9 mouse cellular contexts compared by ENCODE assay signal in the genomic region with DNA sequence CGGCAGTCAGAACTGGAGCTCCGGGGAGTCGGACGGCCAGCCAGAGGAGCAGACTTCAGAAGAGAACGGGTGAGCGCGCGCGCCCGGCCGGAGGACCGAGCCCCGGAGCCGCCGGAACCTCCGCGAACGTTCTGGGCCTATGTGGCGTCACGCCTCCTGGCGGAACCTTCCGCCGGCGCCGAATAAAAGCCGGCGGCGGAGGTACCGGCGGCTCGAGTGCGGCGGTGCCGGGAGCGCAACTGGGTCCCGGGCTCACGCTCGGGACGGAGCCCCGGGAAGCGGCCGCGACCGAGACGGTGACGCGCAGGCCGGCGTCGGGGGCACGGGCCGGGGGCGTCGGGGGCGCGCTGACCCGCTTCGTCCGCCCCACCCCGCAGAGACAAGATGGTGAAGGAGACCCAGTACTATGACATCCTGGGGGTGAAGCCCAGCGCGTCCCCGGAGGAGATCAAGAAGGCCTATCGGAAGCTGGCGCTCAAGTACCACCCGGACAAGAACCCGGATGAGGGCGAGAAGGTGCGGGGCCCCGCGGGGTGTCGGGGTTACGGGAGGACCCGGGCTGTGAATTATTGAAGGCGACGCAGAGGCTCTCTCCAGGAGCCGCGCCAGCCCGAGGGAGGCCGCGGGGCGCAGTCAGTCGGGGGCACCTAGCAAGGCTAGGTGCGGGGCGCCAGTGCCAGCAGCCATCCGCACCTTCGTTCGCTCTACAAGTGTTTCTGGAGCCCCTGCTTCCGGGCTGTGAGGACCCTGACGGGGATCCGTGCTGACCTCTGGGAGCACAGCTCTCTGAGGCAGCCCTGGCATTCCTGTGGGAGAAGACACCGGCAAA. TPM values are rescaled to one million over a fixed set of nuclear protein-coding genes. Genes with fewer than 3 reads are reported as not detected.
DNase-seq lines count a peak whose midpoint lies in the region; ATAC-seq lines count a peak whose summit lies in the region.
"Had no signal": no experiment of that assay in that cellular context is flagged by ENCODE, and none has a peak within 500 bp of the region (broad histone marks: within the 10 kb centered on the region; RNA-seq: fewer than 3 reads in every experiment).

No protein-coding gene starts in this region.

- peak overlapping the region; percentile 92 for H3K4me2 ChIP-seq in heart, embryonic 13.5 days
- H3K4me2 ChIP-seq in kidney, embryonic 16.5 days (replicated peaks; ENCODE audit: low read depth, low read length) = peak overlapping the region; percentile 96
- peak overlapping the region; percentile 92 for H3K4me2 ChIP-seq in liver, embryonic 11.5 days

- peaks cover 6% of the 10 kb centered on the region for H3K27me3 ChIP-seq in heart, embryonic 13.5 days (replicated peaks)
- peaks cover 26% of the 10 kb centered on the region for H3K27me3 ChIP-seq in kidney, embryonic 16.5 days (ENCODE audit: insufficient read depth, low read length)
- peaks cover 34% of the 10 kb centered on the region for H3K27me3 ChIP-seq in liver, embryonic 11.5 days (replicated peaks; ENCODE audit: control insufficient read depth, insufficient read depth, low read length)

- peak; percentile 47 for ATAC-seq in erythroid progenitor cell, adult 5-6 weeks (replicated peaks; ENCODE audit: low FRiP score, poor library complexity, severe bottlenecking)
- ATAC-seq in heart, embryonic 13.5 days (ENCODE audit: extremely low read depth, insufficient number of reproducible peaks, low FRiP score, low TSS enrichment) = peak; percentile 44; the same call in 1 of the 2 replicates
- peak; percentile 62; the same call in 1 of the 2 replicates for ATAC-seq in kidney, embryonic 16.5 days (ENCODE audit: low FRiP score, low TSS enrichment)
- peak; percentile 37 for ATAC-seq in liver, embryonic 11.5 days (replicated peaks; ENCODE audit: low FRiP score)

- WGBS in heart, embryonic 13.5 days = under 1% methylated on average over 92 of the region's 92 CpGs
- under 1% methylated on average over 79 of the region's 92 CpGs for WGBS in kidney, embryonic 16.5 days
- WGBS in liver, embryonic 11.5 days = under 1% methylated on average over 92 of the region's 92 CpGs

- H3K9me3 ChIP-seq in heart, embryonic 13.5 days = no peaks in the 10 kb centered on the region
- no peaks in the 10 kb centered on the region for H3K9me3 ChIP-seq in kidney, embryonic 16.5 days (ENCODE audit: low read length)
- H3K9me3 ChIP-seq in liver, embryonic 11.5 days (ENCODE audit: control insufficient read depth, low read length) = no peaks in the 10 kb centered on the region

- peak overlapping the region; percentile 93 for H3K9ac ChIP-seq in heart, embryonic 13.5 days
- peak overlapping the region; percentile 76 for H3K9ac ChIP-seq in kidney, embryonic 16.5 days (replicated peaks; ENCODE audit: low read length)
- H3K9ac ChIP-seq in liver, embryonic 11.5 days (ENCODE audit: low read depth, low read length) = peak overlapping the region; percentile 85

- H3K27ac ChIP-seq in heart, embryonic 13.5 days (replicated peaks) = peak overlapping the region; percentile 90
- H3K27ac ChIP-seq in kidney, embryonic 16.5 days (ENCODE audit: low read length) = no peak overlapping the region
- peak overlapping the region; percentile 85 for H3K27ac ChIP-seq in liver, embryonic 11.5 days (ENCODE audit: low read depth, low read length)

- no peaks in the 10 kb centered on the region for H3K36me3 ChIP-seq in heart, embryonic 13.5 days
- H3K36me3 ChIP-seq in kidney, embryonic 16.5 days (ENCODE audit: insufficient read depth, low read length) = no peaks in the 10 kb centered on the region
- H3K36me3 ChIP-seq in liver, embryonic 11.5 days (ENCODE audit: control insufficient read depth, insufficient read depth, low read length) = no peaks in the 10 kb centered on the region
- H3K36me3 ChIP-seq: G1E had no signal

- peaks cover 58% of the 10 kb centered on the region for H3K4me1 ChIP-seq in heart, embryonic 13.5 days
- peaks cover 9% of the 10 kb centered on the region; the same call in 1 of the 2 replicates for H3K4me1 ChIP-seq in kidney, embryonic 16.5 days (ENCODE audit: insufficient read depth, low read length)
- H3K4me1 ChIP-seq in liver, embryonic 11.5 days (replicated peaks; ENCODE audit: control insufficient read depth, insufficient read depth, low read length) = peaks cover 25% of the 10 kb centered on the region

- peak overlapping the region; percentile 79 for H3K4me3 ChIP-seq in heart, embryonic 13.5 days
- H3K4me3 ChIP-seq in kidney, embryonic 16.5 days (ENCODE audit: low read length) = peak overlapping the region; percentile 74
- H3K4me3 ChIP-seq in liver, embryonic 11.5 days (ENCODE audit: low read depth, low read length) = peak overlapping the region; percentile 74

- peak; percentile 88 for DNase-seq in CD4-positive helper T cell, adult 2 months (ENCODE audit: low read depth, low spot score)
- DNase-seq in brain, embryonic 18.5 days (ENCODE audit: low read depth, low spot score) = peak; percentile 56
- peak; percentile 64 for DNase-seq in liver, embryonic 11.5 days (ENCODE audit: low spot score)
- peak; percentile 85 for DNase-seq in naive thymus-derived CD4-positive, alpha-beta T cell, adult 2 months (ENCODE audit: low read depth)
- peak; percentile 74 to 88 for DNase-seq in spleen, postnatal 4 days (ENCODE audit: low spot score in 2 of 2)

RNA-seq across cellular contexts. Expression of gene Dnaja4, which starts 0.9 kb away (rescaled TPM):
- 52.8 and 59.1 TPM in 2 replicates for total RNA-seq in erythroid progenitor cell, adult 5-6 weeks (2015; ENCODE audit: low replicate concordance)
- 59.7 and 67.0 TPM in 2 replicates for total RNA-seq in erythroid progenitor cell, adult 5-6 weeks (2017; ENCODE audit: low replicate concordance)
- 23.2 and 27.2 TPM in 2 replicates for polyA plus RNA-seq in heart, embryonic 13.5 days (2015; fragmentation: Nextera tagmentation; extraction: Ambion mirVana)
- polyA plus RNA-seq in kidney, embryonic 16.5 days (2015; fragmentation: Nextera tagmentation; extraction: Ambion mirVana) = 3.1 and 3.7 TPM in 2 replicates
- polyA plus RNA-seq in liver, embryonic 11.5 days (2014; fragmentation: Nextera tagmentation; extraction: Ambion mirVana) = 11.7 and 13.2 TPM in 2 replicates
- polyA plus RNA-seq: G1E had no signal

RNA-seq across cellular contexts. Expression of gene Wdr61, which starts 34.8 kb away (rescaled TPM):
- 28.5 and 44.3 TPM in 2 replicates for total RNA-seq in erythroid progenitor cell, adult 5-6 weeks (2015; ENCODE audit: low replicate concordance)
- 23.5 and 35.9 TPM in 2 replicates for total RNA-seq in erythroid progenitor cell, adult 5-6 weeks (2017; ENCODE audit: low replicate concordance)
- 91.9 and 102 TPM in 2 replicates for polyA plus RNA-seq in heart, embryonic 13.5 days (2015; fragmentation: Nextera tagmentation; extraction: Ambion mirVana)
- polyA plus RNA-seq in kidney, embryonic 16.5 days (2015; fragmentation: Nextera tagmentation; extraction: Ambion mirVana) = 149 and 153 TPM in 2 replicates
- polyA plus RNA-seq in liver, embryonic 11.5 days (2014; fragmentation: Nextera tagmentation; extraction: Ambion mirVana) = 198 and 203 TPM in 2 replicates

RNA-seq across cellular contexts. Expression of gene Acsbg1, which starts 37.9 kb away (rescaled TPM):
- total RNA-seq in erythroid progenitor cell, adult 5-6 weeks (2015; ENCODE audit: low replicate concordance) = not detected in 2 replicates
- total RNA-seq in erythroid progenitor cell, adult 5-6 weeks (2017; ENCODE audit: low replicate concordance) = 1.2 TPM in 1 of 2 replicates, not detected in the other
- 0.09 and 0.14 TPM in 2 replicates for polyA plus RNA-seq in heart, embryonic 13.5 days (2015; fragmentation: Nextera tagmentation; extraction: Ambion mirVana)
- 3.3 and 4.4 TPM in 2 replicates for polyA plus RNA-seq in kidney, embryonic 16.5 days (2015; fragmentation: Nextera tagmentation; extraction: Ambion mirVana)
- 0.11 and 0.18 TPM in 2 replicates for polyA plus RNA-seq in liver, embryonic 11.5 days (2014; fragmentation: Nextera tagmentation; extraction: Ambion mirVana)
